Mouse (Mus musculus): ENCODE measurements around the gene Ube2ql1.

Ube2ql1 gene

DNA sequence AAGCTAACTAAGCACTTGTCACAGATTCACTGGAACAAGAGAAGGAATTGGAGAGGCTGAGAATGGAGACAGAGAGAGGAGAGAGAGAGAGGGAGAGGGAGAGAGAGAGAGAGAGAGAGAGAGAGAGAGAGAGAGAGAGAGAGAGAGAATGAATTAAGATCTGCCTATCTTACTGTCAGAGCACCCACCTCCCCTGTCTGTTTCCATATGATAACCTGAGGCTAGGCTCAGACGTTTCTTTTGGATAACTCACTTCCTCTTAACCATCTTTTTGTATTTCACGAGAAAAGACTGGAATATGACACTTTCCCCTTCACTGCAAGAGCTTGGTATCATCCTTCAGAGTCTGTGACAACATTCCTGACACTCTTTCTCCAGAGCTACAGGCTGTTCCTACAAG, 32.8 kb downstream of the Ube2ql1 start:
- DNase-seq: no peak

DNA sequence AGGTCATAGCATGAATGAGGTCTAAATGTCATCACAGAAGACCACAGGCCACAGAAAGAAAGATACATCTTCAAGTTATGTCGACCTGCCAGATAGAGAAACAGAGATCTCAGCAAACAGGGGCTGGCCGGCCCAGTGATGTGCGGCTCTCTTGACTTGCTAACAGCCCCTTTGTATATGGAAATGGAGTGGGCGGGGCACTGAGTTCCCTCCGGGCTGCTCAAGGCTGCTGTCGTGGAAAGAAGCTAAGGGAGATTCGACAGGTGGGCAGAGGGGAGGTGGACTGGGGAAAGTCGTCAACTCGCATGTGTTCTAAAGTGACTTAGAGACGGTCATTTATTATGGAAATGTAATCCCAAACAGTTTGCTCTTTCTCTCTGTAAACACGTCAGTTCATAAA, 36.2 kb downstream of the Ube2ql1 start:
- DNase-seq: no peak

DNA sequence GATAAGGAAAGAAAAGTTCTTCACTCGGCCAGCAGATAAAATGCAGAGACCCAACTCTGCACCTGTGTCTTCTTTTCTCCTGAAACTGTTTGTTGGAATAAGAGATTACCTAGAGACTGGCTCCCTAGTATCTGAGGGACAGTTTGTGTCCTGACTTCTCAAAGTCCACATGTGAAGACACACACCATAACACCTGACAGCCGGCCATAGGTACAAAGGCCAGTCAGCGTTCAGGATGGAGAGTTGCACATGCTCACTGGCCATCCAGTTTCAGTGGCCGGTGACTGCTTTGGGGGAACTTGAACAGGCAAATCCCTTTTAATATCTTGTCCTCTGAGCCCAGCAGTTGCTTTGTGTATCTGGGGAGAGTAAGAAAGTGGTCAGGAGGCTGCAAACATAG, 38.3 kb downstream of the Ube2ql1 start:
- no peak for DNase-seq

DNA sequence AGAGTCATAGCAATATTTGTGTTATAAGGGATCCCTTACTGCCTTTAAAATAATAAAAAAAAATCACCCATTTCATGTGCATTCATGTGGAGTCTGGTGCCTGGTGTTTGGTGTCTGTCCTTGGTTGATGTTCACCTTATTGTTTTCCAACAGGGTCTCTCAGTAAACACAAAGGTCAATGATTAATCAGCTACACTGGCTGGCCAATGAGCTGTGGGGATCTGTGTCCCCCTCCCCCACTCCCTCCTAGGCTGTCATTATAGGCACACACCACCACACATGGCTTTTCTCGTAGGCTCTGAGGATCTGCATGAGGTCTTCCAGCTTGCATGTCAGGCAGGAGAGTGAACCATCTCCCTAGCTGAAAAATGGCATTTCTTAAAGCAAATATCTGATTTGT, 38.9 kb downstream of the Ube2ql1 start:
- no peak for DNase-seq

DNA sequence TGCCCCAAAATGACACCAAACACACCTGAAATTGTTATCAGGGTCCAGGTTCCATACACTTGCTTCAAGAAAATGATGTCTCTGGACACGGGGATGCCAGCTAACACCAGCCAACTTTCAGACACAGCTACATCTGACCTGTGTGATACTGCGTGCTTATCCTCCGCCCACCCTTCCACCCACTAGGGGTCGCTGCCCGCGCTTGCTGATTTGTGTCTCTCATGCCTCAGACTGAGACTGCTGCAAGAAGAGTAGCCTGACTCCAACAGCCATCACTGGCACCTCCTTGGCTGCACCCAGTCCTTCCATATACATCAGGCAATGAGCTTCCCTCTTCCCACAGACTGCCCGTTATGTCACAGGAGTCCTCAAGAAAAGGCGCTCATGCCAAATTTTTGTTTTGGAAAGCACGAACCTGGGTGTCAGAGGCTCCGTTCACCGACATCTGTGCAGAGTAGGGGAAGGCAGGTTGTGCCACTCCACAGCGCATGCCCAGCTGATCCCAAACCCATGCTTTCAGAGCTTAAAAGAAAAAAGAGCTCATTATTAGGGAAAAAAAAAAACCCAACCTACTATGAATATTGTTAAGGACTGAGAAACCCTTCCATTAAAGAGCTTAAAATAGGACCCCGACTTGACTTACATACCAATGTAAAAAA, 43.2 kb downstream of the Ube2ql1 start:
- DNase-seq: peak; percentile 75

DNA sequence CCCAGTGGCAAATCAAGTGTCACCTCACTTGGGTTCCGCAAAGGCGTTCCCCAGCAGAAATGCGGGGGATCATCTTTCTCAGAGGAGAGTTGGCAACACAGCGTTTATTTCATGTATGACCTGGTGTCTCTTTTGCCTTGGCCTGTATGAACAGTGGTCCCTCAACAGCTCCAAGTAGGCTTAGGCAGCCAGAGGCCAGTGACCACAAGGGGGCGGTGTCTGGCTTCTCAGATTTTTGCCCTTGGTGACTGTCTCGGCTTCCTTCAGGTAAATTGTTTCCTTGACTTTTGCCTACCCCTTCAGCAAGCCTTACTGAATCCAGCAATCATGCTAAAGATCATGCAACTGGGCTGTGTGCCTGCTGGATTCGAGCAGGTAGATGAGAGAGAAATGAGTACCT, 48.6 kb downstream of the Ube2ql1 start:
- DNase-seq: peak; percentile 72

DNA sequence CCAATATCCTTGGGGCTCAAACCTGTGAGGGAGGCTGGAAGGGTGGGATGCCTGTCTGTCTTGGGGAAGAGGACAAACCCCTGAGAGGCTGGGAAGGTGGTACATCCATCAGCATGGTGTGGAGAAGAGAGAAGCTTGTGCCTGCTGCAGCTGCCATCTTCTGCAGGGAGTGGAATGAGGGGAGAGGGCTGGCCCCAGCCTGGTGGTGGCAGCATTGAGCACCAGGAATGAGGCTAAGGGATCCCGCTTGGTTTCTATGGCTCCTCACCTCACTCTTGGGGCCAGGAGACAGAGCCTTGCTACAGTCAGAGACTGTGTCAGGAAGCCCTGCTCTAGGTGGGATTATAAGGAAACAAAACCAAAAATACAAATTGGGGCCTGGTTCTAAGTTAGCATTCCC, 52.7 kb downstream of the Ube2ql1 start:
- DNase-seq: peak; percentile 12

DNA sequence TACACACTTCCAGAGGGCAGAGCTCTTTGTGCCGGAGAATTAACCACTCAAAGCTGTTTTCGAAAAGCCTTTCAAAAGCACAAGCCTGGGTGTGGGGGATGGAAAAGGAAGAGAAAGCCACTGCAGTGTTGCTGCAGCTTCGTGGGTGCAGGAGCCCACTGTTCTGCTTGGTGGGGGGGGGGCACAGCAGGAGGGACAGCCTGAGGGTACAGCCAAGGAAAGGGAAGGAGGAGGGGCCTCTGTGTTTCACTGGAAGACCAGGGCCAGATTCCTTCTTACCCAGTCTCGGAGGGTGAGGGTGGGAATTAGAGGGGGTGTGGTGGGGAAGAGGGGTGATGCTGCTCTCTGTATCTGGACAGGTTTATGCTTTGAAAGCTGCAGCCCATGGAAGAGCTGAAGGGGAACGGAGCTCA, 54.3 kb downstream of the Ube2ql1 start:
- DNase-seq: no peak

DNA sequence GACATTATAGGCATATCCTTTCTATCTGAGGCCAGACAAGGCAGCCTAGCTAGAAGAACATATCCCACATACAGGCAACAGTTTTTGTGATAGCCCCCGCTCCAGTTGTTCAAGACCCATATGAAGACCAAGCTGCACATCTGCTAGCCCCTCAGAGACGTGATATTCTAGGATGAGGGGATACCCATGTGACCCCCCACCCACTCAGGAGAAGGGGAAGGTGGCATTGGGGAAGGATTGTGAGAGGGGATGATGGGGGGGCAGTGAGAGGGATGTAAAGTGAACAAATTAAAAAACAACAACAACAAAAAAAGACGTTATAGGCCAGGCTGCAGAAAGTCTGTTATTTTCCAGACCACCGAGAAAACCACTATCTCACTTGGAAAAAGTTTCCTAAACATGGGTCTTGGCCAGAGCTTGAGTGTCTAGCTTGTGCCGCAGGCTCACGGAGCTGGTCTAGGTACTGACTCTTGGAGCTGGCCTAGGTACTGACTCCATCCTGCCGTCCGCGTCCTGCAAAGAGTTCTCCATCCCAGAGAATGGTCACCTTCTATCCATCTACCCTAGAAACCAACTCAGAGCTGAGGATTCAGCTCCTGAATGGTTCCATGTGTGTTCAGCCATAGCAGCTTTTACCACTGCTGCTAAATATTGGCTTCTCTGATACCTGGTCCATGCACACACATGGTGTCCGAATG, 65.6 kb downstream of the Ube2ql1 start:
- DNase-seq: no peak

DNA sequence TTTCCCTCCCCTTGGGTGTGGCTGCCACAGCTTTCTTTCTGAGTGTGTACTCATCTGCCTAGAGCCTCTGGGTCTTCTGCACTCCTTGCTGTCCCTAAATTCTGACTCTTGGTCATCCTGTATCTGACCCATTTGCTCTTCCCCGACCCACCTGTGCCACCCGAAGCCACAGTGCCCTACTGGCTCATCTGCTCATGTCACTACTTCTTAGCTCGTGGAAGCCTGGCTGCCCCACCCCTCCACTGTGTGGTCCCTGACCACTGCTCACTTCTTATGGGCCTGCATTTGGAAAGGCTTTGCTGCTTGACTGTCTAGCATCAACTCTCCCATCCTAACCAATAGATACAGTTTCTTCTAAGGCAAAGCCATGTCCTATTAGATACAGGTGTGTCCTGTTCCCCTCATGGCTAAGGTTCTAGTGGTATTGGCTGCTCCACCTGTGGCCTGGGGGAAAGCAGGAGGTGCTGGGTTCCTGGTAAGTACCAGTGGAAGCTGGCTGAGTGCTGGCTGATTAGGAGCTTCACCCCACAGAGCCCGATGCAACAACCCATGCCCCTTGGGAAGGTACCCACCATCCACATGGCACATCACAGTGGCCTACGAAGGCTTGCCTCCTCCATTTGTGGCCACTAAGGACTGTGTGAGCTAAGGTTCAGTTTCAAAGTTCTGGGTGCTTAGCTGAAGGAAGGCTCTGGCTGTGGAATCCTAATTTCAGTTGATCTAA, 66.3 kb downstream of the Ube2ql1 start:
- DNase-seq: no peak

DNA sequence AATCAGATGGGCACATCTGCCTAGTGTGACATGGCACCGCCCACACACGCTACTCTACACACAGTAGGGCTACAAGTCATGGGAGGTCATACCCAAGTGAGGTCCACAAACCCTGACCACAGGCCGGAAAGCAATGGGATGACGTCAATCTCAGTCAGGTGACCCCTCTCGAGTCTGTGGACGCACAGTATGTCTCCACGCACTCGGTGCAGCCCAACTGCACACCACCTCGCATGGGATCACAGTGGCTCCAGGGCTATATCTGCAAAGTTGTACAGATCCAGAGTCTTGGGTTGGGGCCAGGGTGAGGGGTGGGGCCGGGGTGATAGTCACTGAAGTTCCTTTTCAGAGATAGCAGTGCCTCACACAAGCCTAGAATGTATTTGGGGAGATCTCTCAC, 67.1 kb downstream of the Ube2ql1 start:
- DNase-seq: no peak

DNA sequence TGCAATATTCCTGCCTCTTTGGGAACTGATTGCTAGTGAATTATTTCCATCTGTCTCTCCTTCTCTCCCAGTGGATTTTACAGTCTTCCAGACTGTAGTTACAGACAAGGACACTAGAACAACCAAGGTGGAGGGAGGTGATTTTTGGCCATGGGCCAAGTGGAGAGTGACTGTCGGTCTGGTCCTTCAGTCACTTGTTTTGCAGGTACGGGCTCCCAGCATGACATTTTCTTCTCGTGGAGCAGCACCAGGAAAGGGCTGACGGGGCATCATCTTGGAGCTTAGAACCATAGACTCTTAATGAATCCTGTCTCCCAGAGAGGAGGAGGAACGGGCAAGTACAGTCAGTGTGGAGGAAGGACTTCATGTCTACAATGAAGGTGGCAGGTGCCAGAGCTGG, 67.6 kb downstream of the Ube2ql1 start:
- no peak for DNase-seq

DNA sequence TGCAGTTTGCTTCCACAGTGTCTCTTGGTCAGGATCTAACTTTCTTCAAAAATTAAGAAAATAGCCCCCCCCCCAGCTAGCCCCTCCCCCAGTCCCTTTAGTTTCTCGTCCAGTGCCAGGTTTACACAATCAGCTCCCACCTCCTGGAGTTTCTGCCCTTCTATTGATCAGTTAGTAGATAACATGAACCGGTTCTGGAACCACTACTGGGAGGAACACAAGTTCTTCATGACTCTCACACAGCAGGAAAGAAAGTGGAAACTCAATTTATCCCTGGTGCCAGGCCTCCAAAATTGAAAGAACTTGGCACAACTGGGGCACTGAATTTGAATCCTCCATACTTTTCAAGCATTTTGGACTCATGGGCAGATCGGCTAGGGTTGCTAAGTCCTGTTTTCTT, 85.2 kb downstream of the Ube2ql1 start:
- no peak for DNase-seq

Measured in thymus, postnatal 4 days (tissue).